Mouse (Mus musculus): ENCODE results near the gene Spry1. TPM values are rescaled to one million over a fixed set of nuclear protein-coding genes. Genes with fewer than 3 reads are reported as not detected.

Gene Spry1
- total RNA-seq, 2 experiments from 2014 or later = 2.7 to 4.0 TPM

GRCm38 (mm10) chr3:37668652-37669051, 28.9 kb downstream of the Spry1 start:
- ATAC-seq (replicated peaks; ENCODE audit: poor library complexity) = no peak

- no peak for ATAC-seq (replicated peaks; ENCODE audit: poor library complexity)
Observed at GRCm38 (mm10) chr3:37669100-37669499, 29.4 kb downstream of the Spry1 start.

GRCm38 (mm10) chr3:37672266-37673040, 32.7 kb downstream of the Spry1 start:
- no peak for ATAC-seq (replicated peaks; ENCODE audit: poor library complexity)

GRCm38 (mm10) chr3:37673513-37674261, 33.9 kb downstream of the Spry1 start:
- 0 out of 2 replicates have a peak, but pooled peaks have one; percentile 15 for ATAC-seq (replicated peaks; ENCODE audit: poor library complexity)

GRCm38 (mm10) chr3:37675056-37675525, 35.3 kb downstream of the Spry1 start:
- peak; percentile 76 for ATAC-seq (replicated peaks; ENCODE audit: poor library complexity)

- no peak for ATAC-seq (replicated peaks; ENCODE audit: poor library complexity)
Observed at GRCm38 (mm10) chr3:37676291-37676690, 36.5 kb downstream of the Spry1 start.

- ATAC-seq (replicated peaks; ENCODE audit: poor library complexity) = no peak
Observed at GRCm38 (mm10) chr3:37686219-37686618, 46.5 kb downstream of the Spry1 start.

- no peak for ATAC-seq (replicated peaks; ENCODE audit: poor library complexity)
Observed at GRCm38 (mm10) chr3:37686751-37687150, 47.0 kb downstream of the Spry1 start.

- peak; percentile 50 for ATAC-seq (replicated peaks; ENCODE audit: poor library complexity)
Observed at GRCm38 (mm10) chr3:37687158-37687980, 47.6 kb downstream of the Spry1 start.

GRCm38 (mm10) chr3:37692945-37693344, 53.2 kb downstream of the Spry1 start:
- peak; percentile 80 for ATAC-seq (replicated peaks; ENCODE audit: poor library complexity)

- ATAC-seq (replicated peaks; ENCODE audit: poor library complexity) = peak; percentile 74
Observed at GRCm38 (mm10) chr3:37693552-37693951, 53.8 kb downstream of the Spry1 start.

Other genes starting within 250 kb of the Spry1 start
- gene Spata5, start 220.1 kb upstream of the Spry1 start, total RNA-seq (2015) = 68.9 and 78.2 TPM in 2 replicates
- 126 and 148 TPM in 2 replicates for gene Spata5, start 220.1 kb upstream of the Spry1 start, total RNA-seq (2017)
- 14.4 and 18.0 TPM in 2 replicates for gene Nudt6, start 219.7 kb upstream of the Spry1 start, total RNA-seq (2015)
- 9.1 and 19.9 TPM in 2 replicates for gene Nudt6, start 219.7 kb upstream of the Spry1 start, total RNA-seq (2017)
- 0.39 and 0.52 TPM in 2 replicates for gene Gm5148, start 84.5 kb downstream of the Spry1 start, total RNA-seq (2015)
- gene Gm5148, start 84.5 kb downstream of the Spry1 start, total RNA-seq (2017) = 20.9 and 25.2 TPM in 2 replicates